Mouse (Mus musculus): Measurements from ENCODE around the gene Lrrc7. TPM values are rescaled to one million over a fixed set of nuclear protein-coding genes. Genes with fewer than 3 reads are reported as not detected.
A peak's percentile ranks its signal among the peaks of the same experiment; 100 is the strongest.

Gene Lrrc7
- total and polyA plus RNA-seq, 3 experiments, result 0.11 TPM; not detected in 2

DNA sequence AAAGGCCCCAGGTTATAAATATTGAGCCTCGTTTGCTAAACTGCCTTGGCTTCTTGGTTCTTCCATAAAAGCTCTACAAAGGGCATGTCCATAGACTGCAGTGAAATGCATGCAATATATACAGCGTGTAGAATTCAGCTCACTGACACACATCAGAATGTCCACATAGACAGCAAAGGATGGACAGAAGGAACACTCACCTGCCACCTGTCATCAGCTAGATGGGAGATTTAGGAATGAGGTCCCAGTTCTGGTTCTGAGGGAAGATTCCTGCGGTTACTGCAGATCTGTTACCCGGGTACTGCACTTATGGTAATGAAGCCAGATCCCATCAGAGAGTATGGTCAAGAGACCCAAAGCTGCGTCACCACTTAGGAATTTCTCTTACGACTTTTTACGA is 494.1 kb downstream of the Lrrc7 start:
- no peak for ATAC-seq (ENCODE audit: extremely low read depth, insufficient number of reproducible peaks, low FRiP score, poor library complexity, severe bottlenecking)
- no peaks in the 10 kb centered on the region for H3K27me3 ChIP-seq (ENCODE audit: insufficient read depth, low read length)
- H3K9me3 ChIP-seq (replicated peaks), result no peaks in the 10 kb centered on the region
- no peaks in the 10 kb centered on the region for H3K4me1 ChIP-seq (ENCODE audit: insufficient read depth, low read depth, low read length)
- DNase-seq (ENCODE audit: low spot score), result no peak
- peaks cover 33% of the 10 kb centered on the region for H3K36me3 ChIP-seq (replicated peaks)
- TF ChIP-seq POLR2AphosphoS5 (IDR thresholded peaks at IDR 0.05; ENCODE audit: insufficient replicate concordance, low read depth, low read length), result no peak
- no peak for TF ChIP-seq GATA1 (IDR thresholded peaks at IDR 0.05; ENCODE audit: borderline replicate concordance, low read length)
- no peak for TF ChIP-seq GATA2 (IDR thresholded peaks at IDR 0.05; ENCODE audit: borderline replicate concordance, low read depth, low read length)
- TF ChIP-seq TAL1 (conservative IDR thresholded peaks at IDR 0.05; ENCODE audit: low read depth, low read length), result no peak
- no peak for TF ChIP-seq CTCF (IDR thresholded peaks at IDR 0.05; ENCODE audit: low read depth, low read length)
- H3K4me3 ChIP-seq (ENCODE audit: low read depth, low read length), result no peak overlapping the region

DNA sequence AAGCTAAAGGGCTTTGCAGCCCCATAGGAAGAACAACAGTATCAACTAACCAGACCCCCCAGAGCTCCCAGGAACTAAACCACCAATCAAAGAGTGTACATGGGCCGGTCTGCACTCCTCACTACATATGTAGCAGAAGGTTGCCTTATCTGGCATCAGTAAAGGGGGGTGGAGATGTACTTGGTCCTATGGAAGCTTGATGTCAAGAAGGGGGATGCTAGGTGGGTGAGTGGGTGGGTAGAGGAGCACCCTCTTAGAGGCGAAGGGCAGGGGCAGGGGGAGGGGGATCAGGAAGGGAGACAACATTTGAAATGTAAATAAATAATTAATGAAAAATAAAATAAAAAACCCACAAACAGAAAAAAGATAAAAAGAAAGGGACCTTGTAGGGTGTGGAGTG is 496.8 kb downstream of the Lrrc7 start:
- no peak for DNase-seq (ENCODE audit: low spot score)
- TF ChIP-seq CTCF (IDR thresholded peaks at IDR 0.05; ENCODE audit: low read depth, low read length) (no peak), POLR2AphosphoS5 (IDR thresholded peaks at IDR 0.05; ENCODE audit: insufficient replicate concordance, low read depth, low read length) (no peak), GATA1 (IDR thresholded peaks at IDR 0.05; ENCODE audit: borderline replicate concordance, low read length) (no peak), TAL1 (conservative IDR thresholded peaks at IDR 0.05; ENCODE audit: low read depth, low read length) (no peak), GATA2 (IDR thresholded peaks at IDR 0.05; ENCODE audit: borderline replicate concordance, low read depth, low read length) (no peak)
- Histone ChIP-seq H3K4me1 (ENCODE audit: insufficient read depth, low read depth, low read length) (no peaks in the 10 kb centered on the region), H3K9me3 (replicated peaks) (no peaks in the 10 kb centered on the region), H3K27me3 (ENCODE audit: insufficient read depth, low read length) (no peaks in the 10 kb centered on the region), H3K4me3 (ENCODE audit: low read depth, low read length) (no peak overlapping the region), H3K36me3 (replicated peaks) (peaks cover 46% of the 10 kb centered on the region)
- no peak for ATAC-seq (ENCODE audit: extremely low read depth, insufficient number of reproducible peaks, low FRiP score, poor library complexity, severe bottlenecking)

DNA sequence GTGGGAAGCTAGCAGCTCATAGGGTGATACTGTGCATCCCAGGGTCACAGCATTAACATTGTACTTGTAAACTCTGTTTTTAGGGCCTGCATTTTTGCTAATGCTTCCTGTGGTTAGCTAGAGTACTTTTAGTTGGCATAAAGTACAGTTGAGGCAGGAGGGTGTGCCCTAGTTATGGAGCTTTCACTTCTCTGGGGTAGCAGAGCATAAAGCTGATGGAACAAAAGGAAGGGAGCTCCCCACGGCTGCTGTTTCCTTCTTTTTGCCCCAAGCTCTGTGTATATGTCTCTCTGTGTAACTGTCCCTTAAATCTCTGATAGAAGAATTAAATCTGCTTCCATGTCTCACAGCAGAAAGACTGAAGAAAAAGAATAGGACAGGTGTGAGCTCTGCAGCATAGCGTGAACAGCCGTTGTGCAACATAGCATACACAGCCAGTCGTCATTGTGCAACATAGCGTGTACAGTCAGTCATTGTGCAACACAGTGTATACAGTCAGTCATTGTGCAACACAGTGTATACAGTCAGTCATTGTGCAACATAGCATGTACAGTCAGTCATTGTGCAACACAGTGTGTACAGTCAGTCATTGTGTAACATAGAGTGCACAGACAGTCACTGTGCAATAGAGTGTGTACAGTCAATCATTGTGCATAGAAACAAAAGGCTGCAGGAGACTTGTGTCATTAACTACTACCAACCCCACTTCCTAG is 500.1 kb downstream of the Lrrc7 start:
- DNase-seq (ENCODE audit: low spot score) (no peak), ATAC-seq (ENCODE audit: extremely low read depth, insufficient number of reproducible peaks, low FRiP score, poor library complexity, severe bottlenecking) (peak; percentile 19; the same call in 1 of the 2 replicates)
- H3K4me3 ChIP-seq (ENCODE audit: low read depth, low read length), result no peak overlapping the region
- H3K27me3 ChIP-seq (ENCODE audit: insufficient read depth, low read length), result no peaks in the 10 kb centered on the region
- H3K36me3 ChIP-seq (replicated peaks), result peaks cover 60% of the 10 kb centered on the region
- H3K4me1 ChIP-seq (ENCODE audit: insufficient read depth, low read depth, low read length), result no peaks in the 10 kb centered on the region
- no peaks in the 10 kb centered on the region for H3K9me3 ChIP-seq (replicated peaks)
- TF ChIP-seq POLR2AphosphoS5 (IDR thresholded peaks at IDR 0.05; ENCODE audit: insufficient replicate concordance, low read depth, low read length) (no peak), GATA1 (IDR thresholded peaks at IDR 0.05; ENCODE audit: borderline replicate concordance, low read length) (no peak), CTCF (IDR thresholded peaks at IDR 0.05; ENCODE audit: low read depth, low read length) (no peak), TAL1 (conservative IDR thresholded peaks at IDR 0.05; ENCODE audit: low read depth, low read length) (no peak), GATA2 (IDR thresholded peaks at IDR 0.05; ENCODE audit: borderline replicate concordance, low read depth, low read length) (no peak)

GRCm38 (mm10) chr3:158060621-158061291 is 501.3 kb downstream of the Lrrc7 start:
- no peaks in the 10 kb centered on the region for H3K27me3 ChIP-seq (ENCODE audit: insufficient read depth, low read length)
- H3K36me3 ChIP-seq (replicated peaks), result peaks cover 66% of the 10 kb centered on the region
- no peak overlapping the region for H3K4me3 ChIP-seq (ENCODE audit: low read depth, low read length)
- H3K4me1 ChIP-seq (ENCODE audit: insufficient read depth, low read depth, low read length), result no peaks in the 10 kb centered on the region
- DNase-seq (ENCODE audit: low spot score) (no peak), ATAC-seq (ENCODE audit: extremely low read depth, insufficient number of reproducible peaks, low FRiP score, poor library complexity, severe bottlenecking) (no peak)
- TF ChIP-seq TAL1 (conservative IDR thresholded peaks at IDR 0.05; ENCODE audit: low read depth, low read length) (no peak), GATA2 (IDR thresholded peaks at IDR 0.05; ENCODE audit: borderline replicate concordance, low read depth, low read length) (no peak), CTCF (IDR thresholded peaks at IDR 0.05; ENCODE audit: low read depth, low read length) (no peak), GATA1 (IDR thresholded peaks at IDR 0.05; ENCODE audit: borderline replicate concordance, low read length) (no peak), POLR2AphosphoS5 (IDR thresholded peaks at IDR 0.05; ENCODE audit: insufficient replicate concordance, low read depth, low read length) (no peak)
- no peaks in the 10 kb centered on the region for H3K9me3 ChIP-seq (replicated peaks)

DNA sequence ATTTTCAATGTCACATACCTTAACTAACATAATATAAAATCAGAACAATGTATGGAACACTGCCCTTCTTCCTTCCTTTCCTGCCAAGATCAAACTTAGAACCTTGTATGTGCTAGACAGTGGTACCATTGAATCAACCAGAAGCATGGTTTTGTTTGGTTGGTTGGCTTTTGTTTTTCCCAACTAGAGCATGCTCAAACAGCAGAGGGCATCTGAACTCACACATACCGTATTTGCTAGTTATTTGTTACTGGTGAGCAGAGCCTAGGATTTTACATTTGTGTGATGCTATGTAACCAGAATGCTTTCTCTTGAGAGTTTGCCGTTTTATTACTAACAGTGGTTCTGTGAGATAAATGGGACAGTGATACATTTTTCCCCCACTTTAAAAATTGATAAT is 512.5 kb downstream of the Lrrc7 start:
- no peak for DNase-seq (ENCODE audit: low spot score)
- H3K36me3 ChIP-seq (replicated peaks), result peaks cover 36% of the 10 kb centered on the region

GRCm38 (mm10) chr3:158040755-158041154 is 521.3 kb downstream of the Lrrc7 start:
- DNase-seq (ENCODE audit: low spot score) (no peak), ATAC-seq (ENCODE audit: extremely low read depth, insufficient number of reproducible peaks, low FRiP score, poor library complexity, severe bottlenecking) (no peak)
- TF ChIP-seq POLR2AphosphoS5 (IDR thresholded peaks at IDR 0.05; ENCODE audit: insufficient replicate concordance, low read depth, low read length), result no peak
- TF ChIP-seq TAL1 (conservative IDR thresholded peaks at IDR 0.05; ENCODE audit: low read depth, low read length), result no peak
- no peak for TF ChIP-seq CTCF (IDR thresholded peaks at IDR 0.05; ENCODE audit: low read depth, low read length)
- no peak for TF ChIP-seq GATA1 (IDR thresholded peaks at IDR 0.05; ENCODE audit: borderline replicate concordance, low read length)
- TF ChIP-seq GATA2 (IDR thresholded peaks at IDR 0.05; ENCODE audit: borderline replicate concordance, low read depth, low read length), result no peak

More for the DNA sequence above, 512.5 kb downstream of the Lrrc7 start:
- no peak for ATAC-seq (ENCODE audit: extremely low read depth, insufficient number of reproducible peaks, low FRiP score, poor library complexity, severe bottlenecking)
- Histone ChIP-seq H3K4me1 (ENCODE audit: insufficient read depth, low read depth, low read length) (no peaks in the 10 kb centered on the region), H3K9me3 (replicated peaks) (no peaks in the 10 kb centered on the region), H3K4me3 (ENCODE audit: low read depth, low read length) (no peak overlapping the region), H3K27me3 (ENCODE audit: insufficient read depth, low read length) (no peaks in the 10 kb centered on the region)
- TF ChIP-seq POLR2AphosphoS5 (IDR thresholded peaks at IDR 0.05; ENCODE audit: insufficient replicate concordance, low read depth, low read length) (no peak), GATA2 (IDR thresholded peaks at IDR 0.05; ENCODE audit: borderline replicate concordance, low read depth, low read length) (no peak), GATA1 (IDR thresholded peaks at IDR 0.05; ENCODE audit: borderline replicate concordance, low read length) (no peak), TAL1 (conservative IDR thresholded peaks at IDR 0.05; ENCODE audit: low read depth, low read length) (no peak), CTCF (IDR thresholded peaks at IDR 0.05; ENCODE audit: low read depth, low read length) (no peak)

More at GRCm38 (mm10) chr3:158040755-158041154, 521.3 kb downstream of the Lrrc7 start:
- no peaks in the 10 kb centered on the region for H3K27me3 ChIP-seq (ENCODE audit: insufficient read depth, low read length)
- H3K9me3 ChIP-seq (replicated peaks), result no peaks in the 10 kb centered on the region
- H3K4me3 ChIP-seq (ENCODE audit: low read depth, low read length), result no peak overlapping the region
- H3K4me1 ChIP-seq (ENCODE audit: insufficient read depth, low read depth, low read length), result peaks cover 17% of the 10 kb centered on the region
- peaks cover 13% of the 10 kb centered on the region for H3K36me3 ChIP-seq (replicated peaks)
